Mouse (Mus musculus) liver, embryonic 14.5 days (tissue): ENCODE data around the gene Adgrf3.

Source experiments
- CTCF ChIP-seq: IDR thresholded peaks from 2 replicates; pipeline ENCODE4 v1.5.1; 2016; ENCODE audit warnings: antibody characterized with exemption, low read depth, control low read depth
- EP300 ChIP-seq: IDR thresholded peaks from 2 replicates; pipeline ENCODE4 v1.6.1; 2016; ENCODE audit warnings: antibody characterized with exemption, low read depth

- TF ChIP-seq CTCF (no peak), EP300 (no peak)
Measured at GRCm38 (mm10) chr5:30159601-30160000, 45.9 kb downstream of the Adgrf3 start.
